Mouse (Mus musculus) lung, postnatal 4 days (tissue): ENCODE measurements around the gene Gm34653.
"Not testable (repeated sequence)": the region's sequence is repeated elsewhere in the genome, so short reads cannot be mapped to it uniquely, and the experiment has no call there.

Experiments used
- DNase-seq, 2 experiments: peaks; one replicate each; pipeline ENCODE4 v3.0.0; 2021

The Gm34653 gene

GRCm38 (mm10) chr2:34832766-34833457, at the start of gene Gm34653:
Gene Gm34653 (plus strand): TSS chr2:34833007.
- not testable (repeated sequence) for DNase-seq

- DNase-seq: no peak
These were observed 49.5 kb upstream of the Gm34653 start for GRCm38 (mm10) chr2:34783064-34784020.

- DNase-seq: peak; percentile 32 to 64
These were observed 48.7 kb upstream of the Gm34653 start for GRCm38 (mm10) chr2:34784085-34784484.

GRCm38 (mm10) chr2:34790282-34790681, 42.5 kb upstream of the Gm34653 start:
- DNase-seq: no peak

- not testable (repeated sequence) for DNase-seq
These were observed 40.3 kb upstream of the Gm34653 start for GRCm38 (mm10) chr2:34792543-34792942.

GRCm38 (mm10) chr2:34794511-34794910, 38.3 kb upstream of the Gm34653 start:
- no peak for DNase-seq

- no peak for DNase-seq
These were observed 37.4 kb upstream of the Gm34653 start for GRCm38 (mm10) chr2:34795426-34795825.

GRCm38 (mm10) chr2:34799357-34800256, 33.2 kb upstream of the Gm34653 start, which contains the start of gene Rabepk:
Gene Rabepk (minus strand): TSS chr2:34799912.
- DNase-seq: peak; percentile 87 to 91

- no peak for DNase-seq
These were observed 32.4 kb upstream of the Gm34653 start for GRCm38 (mm10) chr2:34800371-34800770.

- DNase-seq: peak; percentile 98
These were observed 31.0 kb upstream of the Gm34653 start for GRCm38 (mm10) chr2:34801516-34802482.

GRCm38 (mm10) chr2:34802565-34803245, 30.1 kb upstream of the Gm34653 start:
- DNase-seq: peak; percentile 47 to 53

GRCm38 (mm10) chr2:34803746-34804145, 29.1 kb upstream of the Gm34653 start:
- DNase-seq: no peak

- DNase-seq: no peak
These were observed 28.6 kb upstream of the Gm34653 start for GRCm38 (mm10) chr2:34804172-34804571.

GRCm38 (mm10) chr2:34804815-34805214, 28.0 kb upstream of the Gm34653 start:
- no peak for DNase-seq

- no peak for DNase-seq
These were observed 27.4 kb upstream of the Gm34653 start for GRCm38 (mm10) chr2:34805364-34805950.

GRCm38 (mm10) chr2:34808057-34808456, 24.8 kb upstream of the Gm34653 start:
- no peak for DNase-seq

GRCm38 (mm10) chr2:34809568-34809967, 23.2 kb upstream of the Gm34653 start:
- no peak for DNase-seq

GRCm38 (mm10) chr2:34810775-34811174, 22.0 kb upstream of the Gm34653 start:
- DNase-seq: no peak

- DNase-seq: no peak
These were observed 20.1 kb upstream of the Gm34653 start for GRCm38 (mm10) chr2:34812706-34813105.

- DNase-seq: not testable (repeated sequence)
These were observed 16.9 kb upstream of the Gm34653 start for GRCm38 (mm10) chr2:34815893-34816292.
